Mouse (Mus musculus) E14TG2a.4 (cell line): ENCODE data around the gene Bptf.

Experiments used
- H3K27me3 ChIP-seq: 2 replicates; pipeline ENCODE4 v1.6.1; 2014; ENCODE audit warnings: low read length, control low read depth; ENCODE audit not compliant: insufficient read depth
- H3K36me3 ChIP-seq: 2 replicates; pipeline ENCODE4 v1.6.1; 2014; ENCODE audit warnings: low read length, control low read depth; ENCODE audit not compliant: insufficient read depth
- H3K4me1 ChIP-seq: replicated peaks from 2 replicates; pipeline ENCODE4 v1.6.1; 2014; ENCODE audit warnings: low read depth, low read length, control low read depth
- H3K4me3 ChIP-seq: replicated peaks from 2 replicates; pipeline ENCODE4 v1.5.1; 2014; ENCODE audit warnings: mild to moderate bottlenecking, low read length
- H3K9me3 ChIP-seq: 2 replicates; pipeline ENCODE4 v1.6.1; 2014; ENCODE audit warnings: low read length, control low read depth
- CTCF ChIP-seq: conservative IDR thresholded peaks from 2 replicates; pipeline ENCODE4 v1.5.1; 2014; ENCODE audit warnings: low read length
- NANOG ChIP-seq: IDR thresholded peaks from 2 replicates; pipeline ENCODE4 v1.6.1; 2014; ENCODE audit warnings: borderline replicate concordance, low read length, mixed read lengths
- POU5F1 ChIP-seq: IDR thresholded peaks from 2 replicates; pipeline ENCODE4 v1.6.1; 2014; ENCODE audit warnings: low read length, borderline replicate concordance

The Bptf gene

DNA sequence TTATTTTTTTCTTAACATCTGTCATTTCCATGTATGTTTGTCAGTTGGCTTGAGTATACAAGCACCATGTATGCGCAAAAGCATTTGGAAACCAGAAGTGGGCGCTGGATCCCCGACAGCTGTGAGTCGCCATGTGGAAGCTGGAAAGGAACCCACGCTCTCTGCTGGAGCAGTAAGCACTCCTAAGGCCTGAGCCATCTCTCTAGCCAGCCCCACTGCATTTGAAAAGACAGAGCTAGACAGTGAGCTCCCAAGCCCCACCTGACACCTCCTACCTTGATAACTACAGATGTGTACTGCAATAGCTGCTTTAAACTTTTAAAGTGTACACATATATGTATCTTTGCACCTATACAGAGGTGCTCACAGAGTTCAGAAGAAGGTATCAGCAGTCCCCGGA is 74.5 kb downstream of the Bptf start:
- no peak overlapping the region for H3K4me3 ChIP-seq
- H3K9me3 ChIP-seq = no peaks in the 10 kb centered on the region
- no peaks in the 10 kb centered on the region for H3K27me3 ChIP-seq
- 0 out of 2 replicates have a peak, but pooled peaks cover 1% of the 10 kb centered on the region for H3K4me1 ChIP-seq
- peaks cover 100% of the 10 kb centered on the region for H3K36me3 ChIP-seq
- no peak for TF ChIP-seq CTCF
- TF ChIP-seq POU5F1 = no peak
- TF ChIP-seq NANOG = no peak

GRCm38 (mm10) chr11:107054870-107055269 is 77.1 kb downstream of the Bptf start:
- H3K36me3 ChIP-seq = peaks cover 85% of the 10 kb centered on the region
- no peaks in the 10 kb centered on the region for H3K9me3 ChIP-seq
- no peak overlapping the region for H3K4me3 ChIP-seq
- peaks cover 10% of the 10 kb centered on the region for H3K4me1 ChIP-seq
- H3K27me3 ChIP-seq = no peaks in the 10 kb centered on the region
- TF ChIP-seq POU5F1 (no peak), CTCF (no peak; the same call in 1 of the 2 replicates), NANOG (no peak)

DNA sequence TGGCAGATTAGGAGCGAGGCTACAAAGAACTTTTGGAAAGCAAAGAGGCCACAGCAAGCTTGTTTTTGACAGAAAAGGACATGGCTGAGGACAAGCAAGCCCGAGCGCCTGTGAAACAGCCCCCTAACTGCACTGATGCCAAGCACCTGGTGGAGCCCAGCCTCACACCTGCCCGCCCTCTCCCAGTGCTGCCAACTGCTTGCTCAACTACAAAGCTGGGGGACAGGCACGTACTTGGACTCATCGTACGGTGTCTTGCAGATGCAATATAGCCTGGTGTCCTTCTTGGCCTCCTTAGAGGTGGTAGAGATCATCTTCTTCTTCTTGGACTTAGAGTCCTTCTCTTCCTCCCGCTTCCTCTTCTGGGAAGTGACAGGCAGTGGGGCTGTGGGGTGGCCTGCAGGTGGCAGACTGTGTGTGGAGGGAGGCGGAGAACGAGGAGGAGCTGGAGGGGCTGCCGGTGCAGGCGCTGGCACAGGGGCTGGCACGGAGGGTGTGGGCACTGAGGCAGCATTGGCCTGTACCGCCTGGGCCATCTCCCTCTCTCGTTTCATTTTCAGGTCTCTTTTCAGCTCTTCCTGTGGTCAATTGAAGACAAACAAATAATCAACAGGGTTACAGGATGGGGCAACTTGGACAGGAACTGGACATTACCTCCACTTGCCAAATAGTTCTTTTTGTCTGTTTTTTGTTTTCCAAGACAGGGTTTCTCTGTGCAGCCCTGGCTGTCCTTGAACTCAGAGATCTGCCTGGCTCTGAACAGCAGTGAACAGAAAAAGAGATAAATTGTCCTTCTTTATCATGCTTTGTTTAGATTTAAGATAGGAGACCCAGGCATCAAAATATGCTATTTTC is 84.9 kb downstream of the Bptf start:
- no peak overlapping the region for H3K4me3 ChIP-seq
- no peaks in the 10 kb centered on the region for H3K9me3 ChIP-seq
- H3K36me3 ChIP-seq = peaks cover 66% of the 10 kb centered on the region
- H3K27me3 ChIP-seq = no peaks in the 10 kb centered on the region
- TF ChIP-seq NANOG (no peak), POU5F1 (no peak), CTCF (no peak)
- H3K4me1 ChIP-seq = peaks cover 49% of the 10 kb centered on the region

- Histone ChIP-seq H3K4me1 (peaks cover 42% of the 10 kb centered on the region), H3K4me3 (no peak overlapping the region), H3K36me3 (peaks cover 74% of the 10 kb centered on the region), H3K27me3 (no peaks in the 10 kb centered on the region), H3K9me3 (no peaks in the 10 kb centered on the region)
- TF ChIP-seq CTCF = no peak
- no peak for TF ChIP-seq POU5F1
- TF ChIP-seq NANOG = no peak
Measured at GRCm38 (mm10) chr11:107045546-107045945, 86.4 kb downstream of the Bptf start.

DNA sequence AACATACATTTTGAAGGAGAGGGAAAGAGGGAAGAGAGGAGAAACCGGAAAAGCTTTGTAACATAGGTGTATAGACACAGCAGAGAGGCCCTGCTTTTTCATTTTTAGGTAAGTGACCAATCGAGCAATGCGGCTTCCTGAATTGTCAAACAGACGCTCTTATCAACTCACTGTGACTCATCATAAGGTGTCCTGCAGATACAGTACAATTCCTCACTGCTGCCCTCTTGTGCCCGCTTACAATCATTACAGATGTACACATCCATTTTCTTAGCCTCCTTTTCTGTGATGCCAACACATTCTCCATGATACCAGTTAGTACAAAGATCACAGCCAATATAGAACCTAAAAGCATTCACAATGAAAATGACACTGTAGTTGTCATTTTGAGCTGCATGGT is 87.6 kb downstream of the Bptf start:
- TF ChIP-seq NANOG = no peak
- TF ChIP-seq CTCF = peak; percentile 65
- Histone ChIP-seq H3K4me3 (no peak overlapping the region), H3K36me3 (peaks cover 86% of the 10 kb centered on the region), H3K4me1 (peaks cover 42% of the 10 kb centered on the region), H3K27me3 (no peaks in the 10 kb centered on the region), H3K9me3 (no peaks in the 10 kb centered on the region)

- no peaks in the 10 kb centered on the region for H3K27me3 ChIP-seq
- no peak overlapping the region for H3K4me3 ChIP-seq
- peaks cover 96% of the 10 kb centered on the region for H3K36me3 ChIP-seq
- TF ChIP-seq POU5F1 = no peak
- no peak for TF ChIP-seq NANOG
- no peak for TF ChIP-seq CTCF
- H3K4me1 ChIP-seq = peaks cover 47% of the 10 kb centered on the region
- no peaks in the 10 kb centered on the region for H3K9me3 ChIP-seq
Measured at GRCm38 (mm10) chr11:107043361-107043760, 88.6 kb downstream of the Bptf start.

- TF ChIP-seq NANOG (no peak), CTCF (no peak), POU5F1 (no peak)
- Histone ChIP-seq H3K27me3 (no peaks in the 10 kb centered on the region), H3K4me3 (no peak overlapping the region), H3K4me1 (peaks cover 53% of the 10 kb centered on the region), H3K36me3 (peaks cover 97% of the 10 kb centered on the region), H3K9me3 (no peaks in the 10 kb centered on the region)
Measured at GRCm38 (mm10) chr11:107041396-107041795, 90.5 kb downstream of the Bptf start.

DNA sequence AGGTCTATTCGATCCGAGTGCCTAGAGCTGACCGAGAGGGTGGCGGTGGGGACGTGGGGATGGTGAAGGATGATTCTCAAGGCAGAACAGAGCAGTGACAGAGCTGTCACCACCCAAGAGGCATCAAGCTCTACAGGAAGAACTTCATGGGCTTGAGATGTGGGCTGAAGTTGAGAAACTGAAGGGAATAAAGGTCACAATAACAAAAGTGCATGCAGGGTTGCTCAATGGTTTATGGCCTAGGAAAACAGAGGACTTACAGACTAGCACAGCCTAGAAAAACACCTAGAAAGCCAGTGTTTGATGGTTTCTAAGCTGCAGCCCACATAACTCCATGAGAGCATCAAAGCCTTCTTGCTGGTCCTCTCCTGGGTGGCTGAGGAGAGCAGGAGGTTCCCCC is 92.5 kb downstream of the Bptf start:
- Histone ChIP-seq H3K9me3 (no peaks in the 10 kb centered on the region), H3K36me3 (peaks cover 96% of the 10 kb centered on the region), H3K27me3 (no peaks in the 10 kb centered on the region), H3K4me1 (peaks cover 41% of the 10 kb centered on the region), H3K4me3 (no peak overlapping the region)
- no peak for TF ChIP-seq NANOG
- TF ChIP-seq CTCF = no peak
- TF ChIP-seq POU5F1 = no peak
